Mouse (Mus musculus) heart, postnatal 0 days (tissue): ENCODE results near the gene Mafk.

ENCODE experiments used
- CTCF ChIP-seq: IDR thresholded peaks from 2 replicates; pipeline ENCODE4 v1.5.1; 2016; ENCODE audit warnings: antibody characterized with exemption, control low read depth, low read depth
- EP300 ChIP-seq: IDR thresholded peaks from 2 replicates; pipeline ENCODE4 v1.6.1; 2016; ENCODE audit warnings: antibody characterized with exemption, low read depth

DNA sequence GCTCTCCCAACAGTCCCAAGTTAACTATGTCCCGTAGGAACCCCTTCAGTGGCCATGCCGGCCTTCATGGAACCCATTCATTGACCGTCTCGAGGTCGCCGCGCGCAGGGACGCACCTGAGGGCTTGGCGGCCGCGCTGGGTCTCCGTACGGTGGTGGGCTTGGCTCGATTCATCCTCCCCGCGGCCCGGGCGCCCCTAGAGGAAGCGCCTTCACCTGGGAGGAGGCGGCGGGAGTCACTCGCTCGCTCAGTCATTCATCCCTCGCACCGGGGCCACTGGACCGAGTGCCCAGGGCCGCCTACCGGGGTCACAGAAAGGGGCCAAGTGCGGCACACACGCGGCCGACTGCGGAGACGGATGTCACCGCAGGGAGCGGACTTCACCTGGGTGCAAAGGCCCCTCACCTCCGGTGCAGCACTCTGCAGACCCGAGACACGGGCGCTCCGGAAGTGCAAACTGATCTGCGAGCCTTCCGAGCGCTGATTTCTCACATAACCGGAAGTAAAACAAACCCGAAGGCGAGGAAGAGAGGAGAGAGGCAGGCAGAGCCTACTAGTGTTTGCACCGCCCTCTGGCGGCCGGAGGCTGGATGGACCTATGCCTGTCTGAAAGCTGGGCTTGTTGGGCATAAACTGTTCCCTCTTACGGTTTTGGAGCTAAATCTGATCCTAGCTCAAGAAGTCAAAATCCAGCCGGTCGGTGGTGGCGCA, 15.9 kb upstream of the Mafk start, which contains the start of gene Ints1:
- TF ChIP-seq CTCF, result peak; percentile 97
- TF ChIP-seq EP300, result peak; percentile 32; the same call in 1 of the 2 replicates
